Comparison of ENCODE assay signal across 8 mouse cellular contexts in genomic region chr2:152604057-152604456, GRCm38 (mm10). TPM values are rescaled to one million over a fixed set of nuclear protein-coding genes. Genes with fewer than 3 reads are reported as not detected.
DNase-seq lines count a peak whose midpoint lies in the region; ATAC-seq and TF ChIP-seq lines count a peak whose summit lies in the region.
"Had no signal": no experiment of that assay in that cellular context is flagged by ENCODE, and none has a peak within 500 bp of the region (broad histone marks: within the 10 kb centered on the region; RNA-seq: fewer than 3 reads in every experiment).

Gene Defb36 (plus strand): TSS chr2:152604327.

- WGBS in kidney, embryonic 15.5 days, result 81% methylated on average over 15 of the region's 15 CpGs
- WGBS in olfactory bulb, adult 2 months, result 81% methylated on average over 15 of the region's 15 CpGs

- no peak for ATAC-seq in kidney, embryonic 15.5 days (replicated peaks; ENCODE audit: low FRiP score)

- no peak for TF ChIP-seq EP300 in CH12.LX (IDR thresholded peaks at IDR 0.05; ENCODE audit: low read length)

- no peaks in the 10 kb centered on the region for H3K79me2 ChIP-seq in CH12.LX (replicated peaks; ENCODE audit: control insufficient read depth, extremely low read depth, insufficient read depth, poor library complexity, severe bottlenecking)

- peak; percentile 71 for DNase-seq in kidney, adult 18-20 months
- DNase-seq in A20 (ENCODE audit: low read depth, low spot score) (peak; percentile 32), CH12.LX (ENCODE audit: extremely low read depth) (peak; percentile 37)
- DNase-seq in c-Kit-positive CD71-positive TER-119-positive erythroid progenitor cells, embryonic 14.5 days (ENCODE audit: low spot score), result peak; percentile 11
- no peak for DNase-seq in embryo, embryonic 11 days

- no peak within 1 kb of the TSS for H3K4me2 ChIP-seq in kidney, embryonic 15.5 days
- no peak within 1 kb of the TSS for H3K4me2 ChIP-seq in CH12.LX (ENCODE audit: insufficient read depth, low read depth, poor library complexity, severe bottlenecking)

- no peaks in the 10 kb centered on the region for H3K36me3 ChIP-seq in kidney, embryonic 15.5 days
- no peaks in the 10 kb centered on the region for H3K36me3 ChIP-seq in CH12.LX (replicated peaks in 1 of 2; ENCODE audit: control insufficient read depth in 1 of 2, insufficient read depth in 1 of 2, low read length in 1 of 2)

- H3K9me3 ChIP-seq in kidney, embryonic 15.5 days (replicated peaks), result no peaks in the 10 kb centered on the region
- peaks cover 13% of the 10 kb centered on the region for H3K9me3 ChIP-seq in CH12.LX (replicated peaks; ENCODE audit: low read length)

- no peak within 1 kb of the TSS for H3K9ac ChIP-seq in kidney, embryonic 15.5 days
- H3K9ac ChIP-seq in CH12.LX (ENCODE audit: insufficient read depth, low read depth), result no peak within 1 kb of the TSS

- TF ChIP-seq POLR2A in CH12.LX (IDR thresholded peaks at IDR 0.05; ENCODE audit: low read depth, low read length), result no peak
- TF ChIP-seq POLR2A in olfactory bulb, adult 2 months (IDR thresholded peaks at IDR 0.05; ENCODE audit: insufficient read depth, low read depth, low read length), result no peak

- H3K27me3 ChIP-seq in kidney, embryonic 15.5 days, result no peaks in the 10 kb centered on the region
- H3K27me3 ChIP-seq in CH12.LX (replicated peaks), result peaks cover 7% of the 10 kb centered on the region

- no peak; the same call in none of the 2 replicates for TF ChIP-seq RAD21 in CH12.LX (IDR thresholded peaks at IDR 0.05; ENCODE audit: low read depth, low read length)

- peak; percentile 26 to 69; a peak in 3 of 4 replicates for TF ChIP-seq CTCF in CH12.LX (conservative IDR thresholded peaks at IDR 0.05 in 1 of 2, IDR thresholded peaks at IDR 0.05 in 1 of 2; ENCODE audit: low read depth in 2 of 2, low read length in 2 of 2)
- TF ChIP-seq CTCF in olfactory bulb, adult 2 months (IDR thresholded peaks at IDR 0.05; ENCODE audit: insufficient read depth, low read depth, low read length), result 0 out of 2 replicates have a peak, but pooled peaks have one; percentile 26

- dilution Hi-C loops in CH12.LX (cut with MboI; ENCODE audit: extremely low pct_ligation_motif_present, extremely low pct_unique_long_range_greater_than_20kb, low sequenced_read_pairs), result no loop called here

- peaks cover 27% of the 10 kb centered on the region for H3K4me1 ChIP-seq in kidney, embryonic 15.5 days
- H3K4me1 ChIP-seq in CH12.LX (ENCODE audit: control insufficient read depth in 1 of 2, insufficient read depth in 2 of 2), result peaks cover 0 to 2% of the 10 kb centered on the region in 2 experiments; a peak in 1 of 4 replicates
- H3K4me1 ChIP-seq in olfactory bulb, adult 2 months (ENCODE audit: control insufficient read depth, insufficient read depth, low read length), result no peaks in the 10 kb centered on the region

- H3K27ac ChIP-seq in kidney, embryonic 15.5 days, result no peak within 1 kb of the TSS
- H3K27ac ChIP-seq in CH12.LX (ENCODE audit: insufficient read depth, low read depth), result no peak within 1 kb of the TSS
- H3K27ac ChIP-seq in olfactory bulb, adult 2 months (ENCODE audit: insufficient read depth, low read depth, low read length), result no peak within 1 kb of the TSS

- in situ Hi-C loops in CH12.LX (cut with MboI; ENCODE audit: low pct_ligation_motif_present, low pct_unique_long_range_greater_than_20kb, low sequenced_read_pairs), result no loop called here

- H3K4me3 ChIP-seq in kidney, embryonic 15.5 days (replicated peaks), result no peak within 1 kb of the TSS
- H3K4me3 ChIP-seq in CH12.LX (replicated peaks in 1 of 3; ENCODE audit: low read depth in 2 of 3, low read length in 2 of 3, poor library complexity in 1 of 3), result no peak within 1 kb of the TSS
- H3K4me3 ChIP-seq in olfactory bulb, adult 2 months (ENCODE audit: insufficient read depth, low read depth, low read length), result no peak within 1 kb of the TSS

TF ChIP-seq in CH12.LX, 34 proteins besides CTCF, POLR2A, EP300 and RAD21:
- TF ChIP-seq ZNF384 (IDR thresholded peaks at IDR 0.05; ENCODE audit: low read depth, low read length) (no peak), KAT2A (IDR thresholded peaks at IDR 0.05; ENCODE audit: insufficient replicate concordance, low read length) (no peak), ZMIZ1 (IDR thresholded peaks at IDR 0.05; ENCODE audit: low read depth, low read length) (no peak), TBP (conservative IDR thresholded peaks at IDR 0.05; ENCODE audit: low read depth, low read length) (no peak), SMC3 (IDR thresholded peaks at IDR 0.05; ENCODE audit: low read depth, low read length) (peak; percentile 38; the same call in 1 of the 2 replicates), HCFC1 (IDR thresholded peaks at IDR 0.05; ENCODE audit: low read depth, low read length) (no peak)

RNA-seq across cellular contexts. Expression of gene Defb36, which starts in this region (rescaled TPM):
- polyA plus RNA-seq in kidney, embryonic 15.5 days (2015; fragmentation: Nextera tagmentation; extraction: Ambion mirVana), result 0.67 and 0.88 TPM in 2 replicates
- not detected in 2 replicates for total RNA-seq in CH12.LX (2012; rRNA removed)
- not detected in 2 replicates for total RNA-seq in CH12.LX (2014; rRNA removed)
- not detected in 2 replicates for polyA plus RNA-seq in CH12.LX (2012; ENCODE audit: insufficient read length, low read depth)
- not detected in 2 replicates for polyA plus RNA-seq in olfactory bulb, adult 2 months (2012; ENCODE audit: insufficient read depth, insufficient read length, low replicate concordance, missing spikeins)
- polyA plus RNA-seq: limb, embryonic 14.5 days had no signal

Comparison
In these comparisons a context has a peak if more than half of its experiments do, and no peak if none do; other contexts are left out.
1. Peak in DNase-seq in CH12.LX; RNA of the gene not detected or under 1 TPM.